Mouse (Mus musculus) gonadal fat pad, adult 2 months (tissue): ENCODE results near the gene Ptger4. TPM values are rescaled to one million over a fixed set of nuclear protein-coding genes. Genes with fewer than 3 reads are reported as not detected.

Experiments used
- DNase-seq: peaks from one replicate; pipeline ENCODE4 v3.0.0-alpha.2; 2012; ENCODE audit warnings: low read depth
- polyA plus RNA-seq: library from polyadenylated mRNA; depleted of rRNA; stranded (reverse); fragments of >200 nt; gene quantifications from 2 replicates; pipeline ENCODE4 v1.2.3, GENCODE M21; 2012; rRNA removed

The Ptger4 gene
- 8.5 and 9.9 TPM in 2 replicates for polyA plus RNA-seq

GRCm38 (mm10) chr15:5243959-5244905 is at the start of gene Ptger4:
Gene Ptger4, minus strand, starts transcription at chr15:5244187.
- no peak for DNase-seq

- no peak for DNase-seq
These were observed 44.4 kb upstream of the Ptger4 start for GRCm38 (mm10) chr15:5288412-5288811.

- no peak for DNase-seq
These were observed 43.1 kb upstream of the Ptger4 start for GRCm38 (mm10) chr15:5287072-5287471.

- DNase-seq, result no peak
These were observed 37.3 kb upstream of the Ptger4 start for GRCm38 (mm10) chr15:5281316-5281715.

GRCm38 (mm10) chr15:5279831-5280230 is 35.8 kb upstream of the Ptger4 start:
- no peak for DNase-seq

GRCm38 (mm10) chr15:5278525-5278924 is 34.5 kb upstream of the Ptger4 start:
- no peak for DNase-seq

- DNase-seq, result no peak
These were observed 30.0 kb upstream of the Ptger4 start for GRCm38 (mm10) chr15:5273981-5274380.

- DNase-seq, result no peak
These were observed 22.1 kb upstream of the Ptger4 start for GRCm38 (mm10) chr15:5266095-5266494.

GRCm38 (mm10) chr15:5262874-5263504 is 19.0 kb upstream of the Ptger4 start:
- no peak for DNase-seq

GRCm38 (mm10) chr15:5262095-5262667 is 18.2 kb upstream of the Ptger4 start:
- no peak for DNase-seq

GRCm38 (mm10) chr15:5261004-5261403 is 17.0 kb upstream of the Ptger4 start:
- DNase-seq, result no peak

- no peak for DNase-seq
These were observed 16.2 kb upstream of the Ptger4 start for GRCm38 (mm10) chr15:5260183-5260582.

GRCm38 (mm10) chr15:5250182-5250581 is 6.2 kb upstream of the Ptger4 start:
- no peak for DNase-seq

- no peak for DNase-seq
These were observed 690 bp downstream of the Ptger4 start for GRCm38 (mm10) chr15:5243036-5243958.

- DNase-seq, result no peak
These were observed 1.5 kb downstream of the Ptger4 start for GRCm38 (mm10) chr15:5242241-5243035.

GRCm38 (mm10) chr15:5241304-5242201 is 2.4 kb downstream of the Ptger4 start:
- no peak for DNase-seq

GRCm38 (mm10) chr15:5240360-5240759 is 3.6 kb downstream of the Ptger4 start:
- DNase-seq, result no peak

GRCm38 (mm10) chr15:5239901-5240300 is 4.1 kb downstream of the Ptger4 start:
- no peak for DNase-seq

- no peak for DNase-seq
These were observed 4.6 kb downstream of the Ptger4 start for GRCm38 (mm10) chr15:5239361-5239760.

- DNase-seq, result no peak
These were observed 5.4 kb downstream of the Ptger4 start for GRCm38 (mm10) chr15:5238553-5238952.
